Mouse (Mus musculus): ENCODE results near the gene Dusp2.

Dusp2 gene

DNA sequence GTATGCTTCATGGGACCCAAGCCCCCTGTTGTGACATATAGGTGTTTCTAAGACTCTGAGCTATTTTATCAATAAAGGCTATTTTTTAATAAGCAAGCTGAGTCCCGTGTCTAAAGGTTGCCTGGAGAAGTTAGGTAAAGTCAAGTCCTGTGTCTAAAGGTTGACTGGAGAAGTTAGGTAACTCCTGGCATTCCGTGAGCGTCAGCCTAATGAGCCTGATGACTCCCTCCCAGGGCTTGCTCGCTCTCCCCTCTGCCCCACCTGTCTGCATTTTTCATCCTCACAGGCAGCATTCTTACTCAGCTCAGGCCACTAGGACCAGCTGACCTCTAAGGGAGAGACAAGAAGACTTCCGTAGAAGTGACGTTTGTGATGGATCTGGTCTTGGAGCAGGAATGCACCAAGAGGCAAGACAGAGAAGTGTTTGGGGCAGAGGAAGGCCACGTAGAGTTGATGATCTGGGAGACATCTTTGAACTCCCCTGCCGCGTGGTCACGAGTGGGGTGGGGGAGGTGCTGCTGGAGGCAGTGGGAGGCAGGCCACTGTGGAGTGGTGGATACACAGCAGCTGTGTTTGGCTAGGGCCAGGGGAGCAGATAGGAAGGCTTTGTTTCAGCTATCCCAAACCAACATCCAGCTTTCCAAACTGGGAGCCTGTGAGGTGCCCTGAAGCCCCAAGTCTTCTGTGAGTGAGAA lies 31.3 kb downstream of the Dusp2 start:
- no peaks in the 10 kb centered on the region for H3K27me3 ChIP-seq (ENCODE audit: control insufficient read depth, insufficient read depth, low read length, poor library complexity, severe bottlenecking)
- no peak for DNase-seq (ENCODE audit: low read depth, low spot score)
- H3K36me3 ChIP-seq (ENCODE audit: control insufficient read depth, insufficient read depth, low read length, poor library complexity, severe bottlenecking): no peaks in the 10 kb centered on the region

- Histone ChIP-seq H3K27me3 (ENCODE audit: control insufficient read depth, insufficient read depth, low read length, poor library complexity, severe bottlenecking) (no peaks in the 10 kb centered on the region), H3K36me3 (ENCODE audit: control insufficient read depth, insufficient read depth, low read length, poor library complexity, severe bottlenecking) (no peaks in the 10 kb centered on the region)
- no peak for DNase-seq (ENCODE audit: low read depth, low spot score)
Observed at GRCm38 (mm10) chr2:127369703-127370376, 33.9 kb downstream of the Dusp2 start.

DNA sequence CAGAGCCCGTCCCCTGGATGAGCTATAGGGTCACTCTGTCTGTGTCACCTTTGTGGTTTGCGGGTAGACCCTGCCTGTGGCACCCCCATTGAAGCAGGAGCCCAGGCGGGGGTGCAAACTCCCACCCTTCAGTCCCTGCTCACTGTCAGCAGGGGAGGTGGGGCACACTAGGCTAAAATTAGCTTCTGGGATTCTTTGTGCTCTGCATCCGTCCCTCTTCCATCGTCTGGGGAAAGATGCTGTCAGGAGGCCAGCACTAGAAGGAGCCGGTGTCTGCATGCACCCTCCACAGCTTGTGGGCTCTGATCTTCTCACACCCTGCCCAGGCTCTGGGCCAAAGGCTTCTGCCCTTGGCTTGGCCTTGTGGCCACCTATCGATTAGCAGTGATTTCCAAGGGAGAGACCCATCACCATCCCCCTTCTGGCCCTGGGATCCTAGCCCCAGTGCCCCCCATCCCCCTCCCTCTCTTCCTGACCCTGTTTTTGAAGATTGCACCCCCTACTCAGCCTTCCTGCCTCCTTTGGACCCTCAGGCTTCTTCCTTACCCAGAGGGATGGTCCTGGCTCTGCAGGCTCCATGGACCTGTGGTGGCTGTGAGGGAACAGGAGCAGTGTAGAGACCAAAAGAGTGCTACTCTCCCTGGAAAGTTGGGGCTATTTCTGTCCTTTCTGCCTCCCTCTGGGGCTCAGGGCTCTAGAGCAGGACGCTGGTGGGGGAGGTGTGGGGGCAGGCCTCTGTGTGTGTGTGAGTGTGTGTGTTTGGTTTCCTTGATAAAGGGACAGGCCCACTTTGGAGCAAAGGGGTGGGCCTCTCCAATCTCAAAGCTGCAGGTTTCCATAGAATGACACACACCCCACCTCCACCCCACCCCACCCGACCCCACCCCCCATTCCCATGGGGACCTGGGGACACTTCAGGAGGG lies 34.9 kb downstream of the Dusp2 start:
- DNase-seq (ENCODE audit: low read depth, low spot score): no peak
- no peaks in the 10 kb centered on the region for H3K27me3 ChIP-seq (ENCODE audit: control insufficient read depth, insufficient read depth, low read length, poor library complexity, severe bottlenecking)

GRCm38 (mm10) chr2:127371484-127371861 lies 35.5 kb downstream of the Dusp2 start:
- DNase-seq (ENCODE audit: low read depth, low spot score): no peak
- no peaks in the 10 kb centered on the region for H3K27me3 ChIP-seq (ENCODE audit: control insufficient read depth, insufficient read depth, low read length, poor library complexity, severe bottlenecking)

More for the DNA sequence above, 34.9 kb downstream of the Dusp2 start:
- no peaks in the 10 kb centered on the region for H3K36me3 ChIP-seq (ENCODE audit: control insufficient read depth, insufficient read depth, low read length, poor library complexity, severe bottlenecking)

DNA sequence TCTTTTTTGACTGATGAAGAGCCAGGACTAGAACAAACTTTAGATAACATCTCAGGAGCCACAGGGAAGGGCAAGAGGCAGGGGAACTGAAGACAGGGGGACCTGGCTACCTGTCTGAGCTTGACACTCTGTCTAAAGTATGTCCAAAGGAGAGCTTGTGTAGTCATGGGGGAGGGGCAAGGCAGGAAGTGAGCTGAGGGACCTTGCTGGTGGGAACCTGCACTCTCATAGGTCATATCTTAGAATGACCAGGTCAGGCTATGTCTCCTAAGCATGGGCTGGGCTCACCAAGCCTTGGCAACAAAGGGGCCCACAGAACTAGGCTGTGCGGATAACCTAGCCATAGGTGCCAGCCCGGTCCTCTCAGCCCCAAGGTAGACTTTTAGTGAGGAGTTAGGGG lies 36.1 kb downstream of the Dusp2 start:
- Histone ChIP-seq H3K27me3 (ENCODE audit: control insufficient read depth, insufficient read depth, low read length, poor library complexity, severe bottlenecking) (no peaks in the 10 kb centered on the region), H3K36me3 (ENCODE audit: control insufficient read depth, insufficient read depth, low read length, poor library complexity, severe bottlenecking) (no peaks in the 10 kb centered on the region)
- DNase-seq (ENCODE audit: low read depth, low spot score): no peak

More at GRCm38 (mm10) chr2:127371484-127371861, 35.5 kb downstream of the Dusp2 start:
- H3K36me3 ChIP-seq (ENCODE audit: control insufficient read depth, insufficient read depth, low read length, poor library complexity, severe bottlenecking): no peaks in the 10 kb centered on the region

DNA sequence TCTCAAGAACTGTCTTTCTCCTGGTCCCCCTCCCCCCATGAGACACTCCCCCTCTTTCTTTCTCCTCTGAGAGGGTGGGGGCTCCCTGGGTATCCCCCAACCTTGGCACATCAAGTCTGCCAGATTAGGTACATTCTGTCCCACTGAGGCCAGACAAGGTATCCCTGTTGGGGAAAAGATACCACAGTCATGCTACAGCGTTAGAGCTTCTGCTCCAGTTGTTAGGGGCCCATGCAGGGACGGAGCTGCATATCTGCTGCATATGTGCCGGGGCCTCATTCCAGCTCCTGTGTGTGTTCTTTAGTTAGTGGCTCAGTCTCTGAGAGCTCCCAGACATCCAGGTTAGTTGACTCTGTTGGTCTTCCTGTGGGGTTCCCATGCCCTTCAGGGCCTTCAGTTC lies 38.2 kb downstream of the Dusp2 start:
- H3K36me3 ChIP-seq (ENCODE audit: control insufficient read depth, insufficient read depth, low read length, poor library complexity, severe bottlenecking): no peaks in the 10 kb centered on the region
- H3K27me3 ChIP-seq (ENCODE audit: control insufficient read depth, insufficient read depth, low read length, poor library complexity, severe bottlenecking): no peaks in the 10 kb centered on the region
- DNase-seq (ENCODE audit: low read depth, low spot score): no peak

GRCm38 (mm10) chr2:127375087-127375486 lies 39.1 kb downstream of the Dusp2 start:
- no peak for DNase-seq (ENCODE audit: low read depth, low spot score)

GRCm38 (mm10) chr2:127375759-127376341 lies 39.9 kb downstream of the Dusp2 start:
- H3K27me3 ChIP-seq (ENCODE audit: control insufficient read depth, insufficient read depth, low read length, poor library complexity, severe bottlenecking): no peaks in the 10 kb centered on the region
- peak; percentile 56 for DNase-seq (ENCODE audit: low read depth, low spot score)
- no peaks in the 10 kb centered on the region for H3K36me3 ChIP-seq (ENCODE audit: control insufficient read depth, insufficient read depth, low read length, poor library complexity, severe bottlenecking)

More at GRCm38 (mm10) chr2:127375087-127375486, 39.1 kb downstream of the Dusp2 start:
- Histone ChIP-seq H3K36me3 (ENCODE audit: control insufficient read depth, insufficient read depth, low read length, poor library complexity, severe bottlenecking) (no peaks in the 10 kb centered on the region), H3K27me3 (ENCODE audit: control insufficient read depth, insufficient read depth, low read length, poor library complexity, severe bottlenecking) (no peaks in the 10 kb centered on the region)

GRCm38 (mm10) chr2:127376423-127377051 lies 40.6 kb downstream of the Dusp2 start:
- Histone ChIP-seq H3K27me3 (ENCODE audit: control insufficient read depth, insufficient read depth, low read length, poor library complexity, severe bottlenecking) (no peaks in the 10 kb centered on the region), H3K36me3 (ENCODE audit: control insufficient read depth, insufficient read depth, low read length, poor library complexity, severe bottlenecking) (no peaks in the 10 kb centered on the region)
- no peak for DNase-seq (ENCODE audit: low read depth, low spot score)

GRCm38 (mm10) chr2:127377942-127378610 lies 42.1 kb downstream of the Dusp2 start:
- DNase-seq (ENCODE audit: low read depth, low spot score): no peak
- Histone ChIP-seq H3K36me3 (ENCODE audit: control insufficient read depth, insufficient read depth, low read length, poor library complexity, severe bottlenecking) (no peaks in the 10 kb centered on the region), H3K27me3 (ENCODE audit: control insufficient read depth, insufficient read depth, low read length, poor library complexity, severe bottlenecking) (no peaks in the 10 kb centered on the region)

DNA sequence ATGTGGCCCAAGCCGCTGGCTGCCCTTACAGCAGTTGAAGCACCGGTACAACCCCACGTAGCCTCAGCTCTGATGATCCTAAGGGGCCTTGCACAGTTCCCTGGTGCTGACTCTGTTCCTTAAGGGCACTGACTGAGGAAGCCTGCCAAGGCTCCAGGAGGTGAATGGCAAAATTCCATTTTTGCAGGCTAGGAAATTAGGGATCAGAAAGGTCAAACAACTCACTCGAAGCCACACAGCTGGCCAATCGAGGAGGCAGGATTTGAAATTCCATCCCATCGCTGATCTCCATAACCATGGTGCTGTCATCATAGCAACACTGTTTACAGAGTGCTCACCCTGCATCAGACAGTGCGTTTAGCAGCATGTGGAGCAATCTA lies 42.6 kb downstream of the Dusp2 start:
- no peak for DNase-seq (ENCODE audit: low read depth, low spot score)
- no peaks in the 10 kb centered on the region for H3K36me3 ChIP-seq (ENCODE audit: control insufficient read depth, insufficient read depth, low read length, poor library complexity, severe bottlenecking)
- H3K27me3 ChIP-seq (ENCODE audit: control insufficient read depth, insufficient read depth, low read length, poor library complexity, severe bottlenecking): no peaks in the 10 kb centered on the region

DNA sequence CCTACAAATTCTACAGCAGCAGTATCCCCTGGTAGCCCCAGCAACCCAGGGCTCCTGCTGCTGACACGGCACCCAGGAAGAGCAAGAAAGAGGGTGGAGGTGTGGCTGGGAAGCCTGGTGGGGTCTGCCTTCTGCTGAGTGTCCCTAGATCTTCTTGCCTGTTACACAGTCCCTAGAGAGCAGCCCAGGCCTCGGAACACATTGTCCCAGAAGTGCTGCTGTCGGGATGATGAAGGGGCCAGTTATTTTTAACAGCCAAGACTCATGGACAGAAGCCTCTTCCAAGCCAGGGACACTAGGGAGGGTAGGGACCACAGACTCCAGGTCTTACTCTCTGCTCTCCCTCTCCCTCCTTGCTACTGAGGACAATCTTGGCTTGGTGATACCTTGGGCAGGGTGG lies 43.3 kb downstream of the Dusp2 start:
- DNase-seq (ENCODE audit: low read depth, low spot score): no peak
- no peaks in the 10 kb centered on the region for H3K36me3 ChIP-seq (ENCODE audit: control insufficient read depth, insufficient read depth, low read length, poor library complexity, severe bottlenecking)
- H3K27me3 ChIP-seq (ENCODE audit: control insufficient read depth, insufficient read depth, low read length, poor library complexity, severe bottlenecking): no peaks in the 10 kb centered on the region

- no peak for DNase-seq (ENCODE audit: low read depth, low spot score)
- Histone ChIP-seq H3K36me3 (ENCODE audit: control insufficient read depth, insufficient read depth, low read length, poor library complexity, severe bottlenecking) (no peaks in the 10 kb centered on the region), H3K27me3 (ENCODE audit: control insufficient read depth, insufficient read depth, low read length, poor library complexity, severe bottlenecking) (no peaks in the 10 kb centered on the region)
Observed at GRCm38 (mm10) chr2:127383881-127384280, 47.9 kb downstream of the Dusp2 start.

- no peaks in the 10 kb centered on the region for H3K36me3 ChIP-seq (ENCODE audit: control insufficient read depth, insufficient read depth, low read length, poor library complexity, severe bottlenecking)
- DNase-seq (ENCODE audit: low read depth, low spot score): no peak
Observed at GRCm38 (mm10) chr2:127387521-127387920, 51.6 kb downstream of the Dusp2 start.

More at GRCm38 (mm10) chr2:127387521-127387920, 51.6 kb downstream of the Dusp2 start:
- no peaks in the 10 kb centered on the region for H3K27me3 ChIP-seq (ENCODE audit: control insufficient read depth, insufficient read depth, low read length, poor library complexity, severe bottlenecking)
